Mouse (Mus musculus): ENCODE measurements around the gene Idh2. TPM values are rescaled to one million over a fixed set of nuclear protein-coding genes. Genes with fewer than 3 reads are reported as not detected.
A peak's percentile ranks its signal among the peaks of the same experiment; 100 is the strongest.

Idh2 gene
- total RNA-seq, 1 experiment from 2014 or later, result 240 TPM

DNA sequence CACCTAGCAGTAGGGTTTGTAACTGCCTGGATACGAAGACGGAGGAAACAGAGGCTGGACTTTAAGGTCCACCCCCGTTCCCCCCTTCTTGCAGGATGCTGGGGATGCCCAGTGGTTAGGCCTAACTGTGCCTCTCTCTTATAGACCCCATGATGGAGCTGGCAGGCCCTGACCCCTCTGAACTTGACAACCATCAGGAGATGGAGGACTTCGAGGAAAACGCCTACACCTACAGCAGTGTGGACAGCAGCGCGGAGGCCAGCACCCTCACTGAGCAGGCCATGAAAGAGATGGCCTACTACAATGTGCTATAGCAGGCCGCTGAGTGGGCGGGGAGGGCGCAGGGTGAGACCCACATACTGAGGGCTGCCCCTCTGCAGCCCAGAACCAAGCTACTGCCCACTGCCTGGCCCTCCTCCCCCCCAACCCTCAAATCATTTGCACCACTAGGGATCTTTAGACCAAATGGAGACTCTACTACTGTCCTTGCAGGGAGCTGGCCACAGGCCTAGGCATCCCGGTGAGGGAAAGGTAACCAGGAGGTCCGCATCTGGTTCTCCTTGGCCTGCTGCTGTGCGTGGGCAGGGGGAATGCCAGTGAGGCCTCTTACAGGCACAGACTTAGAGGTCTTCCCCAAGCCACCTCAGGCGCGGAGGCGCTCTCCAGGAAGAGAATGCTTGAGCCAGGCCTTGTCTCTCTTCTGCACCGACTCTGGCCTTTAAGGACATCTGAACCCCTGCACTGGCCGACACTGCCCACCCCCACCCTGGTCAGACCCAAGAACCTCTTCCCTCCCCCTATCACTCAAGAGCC lies 24.8 kb downstream of the Idh2 start:
- ATAC-seq (replicated peaks; ENCODE audit: low read depth, poor library complexity, severe bottlenecking), result no peak

DNA sequence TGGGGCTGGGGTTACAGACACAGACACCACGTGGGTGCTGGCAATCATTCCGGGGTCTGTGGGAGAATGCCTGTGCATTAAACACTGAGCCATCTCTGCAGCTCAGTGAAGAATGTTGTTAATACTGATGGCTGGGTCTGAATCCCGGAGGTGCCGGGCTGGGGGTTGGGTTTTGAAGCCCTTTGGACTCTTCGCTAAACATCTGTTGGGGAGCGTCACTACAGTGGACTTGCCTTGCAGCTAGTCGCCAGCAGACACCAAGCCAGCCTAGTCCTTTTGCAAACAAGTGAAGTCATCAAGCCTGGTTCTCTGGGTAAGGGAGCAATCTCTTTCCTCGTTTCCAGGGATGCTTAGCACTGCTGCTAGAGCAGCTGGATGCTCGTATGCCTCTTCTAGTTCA lies 27.0 kb downstream of the Idh2 start:
- ATAC-seq (replicated peaks; ENCODE audit: low read depth, poor library complexity, severe bottlenecking), result no peak

DNA sequence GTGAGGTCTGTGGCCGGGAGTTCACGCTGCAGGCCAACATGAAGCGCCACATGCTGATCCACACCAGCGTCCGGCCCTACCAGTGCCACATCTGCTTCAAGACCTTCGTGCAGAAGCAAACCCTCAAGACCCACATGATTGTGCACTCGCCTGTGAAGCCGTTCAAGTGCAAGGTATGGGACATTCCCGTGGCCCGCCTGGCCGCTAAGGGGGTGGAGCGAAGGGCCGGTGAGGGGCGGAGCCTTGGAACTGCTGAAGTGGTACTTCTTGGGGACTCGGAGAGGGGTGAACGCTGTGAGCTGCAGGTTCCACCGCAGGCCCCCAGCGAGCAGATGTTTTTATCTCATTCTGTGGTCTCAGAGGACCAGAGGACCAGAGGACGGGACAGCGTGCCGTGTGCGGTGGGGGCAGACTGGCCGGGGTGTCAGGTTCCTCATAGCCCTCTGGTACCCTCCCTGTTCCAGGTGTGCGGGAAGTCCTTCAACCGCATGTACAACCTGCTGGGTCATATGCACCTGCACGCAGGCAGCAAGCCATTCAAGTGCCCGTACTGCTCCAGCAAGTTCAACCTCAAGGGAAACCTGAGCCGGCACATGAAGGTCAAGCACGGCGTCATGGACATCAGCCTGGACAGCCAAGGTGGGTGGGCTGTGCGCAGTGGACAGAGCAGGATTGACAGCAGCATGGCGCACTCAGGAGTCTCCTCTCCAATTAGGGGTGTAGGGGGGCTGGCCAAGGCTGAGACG lies 29.0 kb downstream of the Idh2 start:
- ATAC-seq (replicated peaks; ENCODE audit: low read depth, poor library complexity, severe bottlenecking), result no peak

DNA sequence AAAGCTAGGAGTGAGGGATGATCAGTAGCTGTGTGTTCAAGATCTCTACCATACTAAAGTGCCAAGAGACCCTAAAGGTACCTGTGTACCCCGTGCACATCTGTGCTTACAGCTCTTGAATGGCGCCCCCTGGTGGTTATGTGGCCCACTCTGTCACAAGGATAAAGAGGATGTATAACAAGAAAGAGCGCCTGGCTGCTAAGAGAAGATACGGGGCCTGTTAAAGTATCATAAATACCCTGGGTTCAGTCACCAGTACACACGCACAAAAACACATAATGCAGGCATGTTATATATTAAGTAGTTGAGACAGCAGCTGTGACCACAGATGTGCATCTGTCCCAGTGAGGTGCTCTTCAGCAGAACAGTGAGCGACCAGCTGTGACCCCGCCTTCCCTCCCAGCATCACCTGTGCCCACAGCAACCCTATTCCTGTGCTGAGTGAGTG lies 30.7 kb downstream of the Idh2 start:
- ATAC-seq (replicated peaks; ENCODE audit: low read depth, poor library complexity, severe bottlenecking), result peak; percentile 71

DNA sequence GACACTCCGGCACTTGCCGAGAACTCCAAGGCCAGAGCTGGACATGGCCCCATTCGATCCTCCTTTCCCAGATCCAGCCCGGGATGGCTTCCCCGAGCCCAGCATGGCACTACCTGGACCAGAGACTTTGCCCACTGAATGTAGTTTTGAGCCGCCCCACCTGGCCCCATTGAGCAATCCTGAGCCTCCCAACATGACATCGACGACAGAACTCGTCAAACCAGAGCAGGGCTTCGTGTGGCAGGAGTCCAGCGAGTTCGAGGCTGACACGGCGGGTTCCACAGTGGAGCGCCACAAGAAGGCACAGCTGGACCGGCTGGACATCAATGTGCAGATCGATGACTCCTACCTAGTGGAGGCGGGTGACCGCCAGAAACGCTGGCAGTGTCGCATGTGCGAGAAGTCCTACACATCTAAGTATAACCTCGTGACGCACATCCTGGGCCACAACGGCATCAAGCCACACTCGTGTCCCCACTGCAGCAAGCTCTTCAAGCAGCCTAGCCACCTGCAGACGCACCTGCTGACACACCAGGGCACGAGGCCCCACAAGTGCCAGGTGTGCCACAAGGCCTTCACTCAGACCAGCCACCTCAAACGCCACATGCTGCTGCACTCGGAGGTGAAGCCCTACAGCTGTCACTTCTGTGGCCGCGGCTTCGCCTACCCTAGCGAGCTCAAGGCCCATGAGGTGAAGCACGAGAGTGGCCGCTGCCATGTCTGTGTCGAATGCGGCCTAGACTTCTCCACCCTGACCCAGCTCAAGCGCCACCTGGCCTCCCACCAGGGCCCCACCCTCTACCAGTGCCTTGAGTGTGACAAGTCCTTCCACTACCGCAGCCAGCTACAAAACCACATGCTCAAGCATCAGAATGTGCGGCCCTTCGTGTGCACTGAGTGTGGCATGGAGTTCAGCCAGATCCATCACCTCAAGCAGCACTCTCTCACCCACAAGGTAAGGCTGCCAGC lies 33.3 kb downstream of the Idh2 start:
- no peak for ATAC-seq (replicated peaks; ENCODE audit: low read depth, poor library complexity, severe bottlenecking)

DNA sequence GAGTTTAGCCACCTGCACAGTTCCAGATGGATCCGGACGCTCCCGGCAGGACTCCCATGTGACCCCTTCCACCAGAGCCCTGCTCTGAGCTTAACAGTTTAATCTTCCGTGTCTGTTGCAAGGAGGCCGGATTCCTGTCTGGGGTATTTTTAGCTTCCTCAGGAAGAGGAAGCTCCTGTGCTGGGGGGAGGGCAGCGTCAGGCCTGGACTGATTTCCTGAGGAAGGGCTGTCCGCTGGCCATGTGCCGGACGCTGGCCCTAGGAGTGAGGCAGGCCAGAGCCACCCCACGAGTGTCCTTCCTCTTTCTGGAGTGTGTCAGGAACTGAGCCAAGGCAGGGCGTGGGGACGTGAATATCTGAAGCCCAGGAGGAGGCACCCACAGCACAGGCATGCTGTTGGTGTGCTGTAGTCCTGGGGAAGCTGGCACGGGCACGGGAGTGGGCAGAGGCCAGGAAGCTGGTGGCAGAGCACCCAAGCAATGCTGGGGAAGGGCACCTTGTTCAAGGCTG lies 36.3 kb downstream of the Idh2 start:
- ATAC-seq (replicated peaks; ENCODE audit: low read depth, poor library complexity, severe bottlenecking), result peak; percentile 66

DNA sequence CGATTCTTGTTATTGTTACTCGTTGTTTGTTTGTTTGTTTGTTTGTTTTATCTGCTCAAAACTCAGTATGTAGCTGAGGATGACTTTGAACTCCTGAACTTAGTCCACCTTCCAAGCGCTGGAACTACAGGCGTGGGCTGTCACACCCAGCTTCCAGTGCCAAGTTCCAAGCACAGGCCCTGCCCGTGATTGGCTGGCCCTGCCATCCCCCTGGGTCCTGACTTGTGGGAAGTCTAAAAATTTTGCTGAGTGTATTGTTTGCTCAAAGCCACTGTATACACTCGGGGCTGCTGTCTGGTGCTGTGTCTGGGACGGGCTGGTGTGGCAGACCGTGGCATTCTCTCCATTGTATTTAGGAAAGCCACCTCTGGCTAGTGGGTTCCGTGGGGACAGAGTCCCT lies 37.4 kb downstream of the Idh2 start:
- ATAC-seq (replicated peaks; ENCODE audit: low read depth, poor library complexity, severe bottlenecking), result no peak

DNA sequence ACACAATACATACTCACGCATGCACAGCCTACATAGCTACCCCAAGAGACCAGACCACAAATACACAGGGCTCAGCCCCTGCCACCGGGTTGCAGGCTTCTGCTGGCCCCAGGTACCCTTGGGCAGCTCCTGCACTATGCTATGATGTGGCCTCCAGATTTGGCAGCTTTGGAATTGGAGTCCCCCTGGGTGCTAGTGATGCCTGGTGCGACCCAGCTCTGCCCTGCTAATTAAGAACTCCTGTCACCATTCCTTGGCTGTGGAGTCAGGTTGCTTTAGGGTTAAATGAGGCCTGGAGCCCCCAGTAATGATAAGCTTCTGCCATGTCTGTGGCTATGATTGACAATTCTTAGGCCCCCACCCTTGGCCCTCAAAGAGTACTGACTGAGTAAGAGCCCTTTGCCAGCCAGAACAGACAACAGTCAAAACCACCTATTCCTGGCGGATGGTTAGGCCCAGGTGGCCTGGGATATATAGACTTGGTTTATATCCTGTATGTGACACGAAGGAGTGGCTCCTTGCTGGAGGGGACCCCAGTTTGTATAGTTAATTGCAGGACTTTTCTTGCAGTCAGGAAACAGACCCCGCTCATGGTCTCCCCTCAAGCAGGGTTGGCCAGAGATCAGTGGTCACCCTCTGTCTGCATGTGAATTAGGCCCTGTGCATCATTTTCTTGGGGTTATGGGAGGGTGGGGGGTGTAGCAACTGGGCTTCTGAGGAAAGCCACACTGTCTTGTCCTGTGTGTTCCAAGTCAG lies 38.1 kb downstream of the Idh2 start:
- no peak for ATAC-seq (replicated peaks; ENCODE audit: low read depth, poor library complexity, severe bottlenecking)

GRCm38 (mm10) chr7:80075946-80076583 lies 39.1 kb downstream of the Idh2 start:
- ATAC-seq (replicated peaks; ENCODE audit: low read depth, poor library complexity, severe bottlenecking), result no peak

- ATAC-seq (replicated peaks; ENCODE audit: low read depth, poor library complexity, severe bottlenecking), result peak; percentile 60
Observed at GRCm38 (mm10) chr7:80074921-80075441, 40.2 kb downstream of the Idh2 start.

DNA sequence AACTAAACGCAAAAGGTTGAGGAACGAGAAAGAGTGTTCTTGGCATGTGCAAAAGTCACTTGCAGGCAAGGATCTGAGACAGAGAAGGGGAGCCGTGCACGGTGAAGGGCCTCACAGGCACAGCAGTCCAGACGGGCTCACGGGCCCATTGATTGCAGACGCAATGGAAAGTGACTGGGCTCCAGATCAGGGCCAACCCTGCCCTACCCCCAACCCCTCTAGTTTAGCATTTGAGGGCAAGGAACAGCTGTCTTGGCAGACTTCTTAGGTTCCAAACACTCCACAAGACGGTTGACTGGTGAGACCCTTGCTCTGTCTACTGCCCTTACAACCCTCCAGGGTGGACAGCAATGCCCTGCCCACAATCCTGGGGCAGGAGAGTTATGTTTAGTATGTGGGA lies 41.7 kb downstream of the Idh2 start:
- no peak for ATAC-seq (replicated peaks; ENCODE audit: low read depth, poor library complexity, severe bottlenecking)

GRCm38 (mm10) chr7:80072297-80072696 lies 42.9 kb downstream of the Idh2 start:
- ATAC-seq (replicated peaks; ENCODE audit: low read depth, poor library complexity, severe bottlenecking), result no peak

DNA sequence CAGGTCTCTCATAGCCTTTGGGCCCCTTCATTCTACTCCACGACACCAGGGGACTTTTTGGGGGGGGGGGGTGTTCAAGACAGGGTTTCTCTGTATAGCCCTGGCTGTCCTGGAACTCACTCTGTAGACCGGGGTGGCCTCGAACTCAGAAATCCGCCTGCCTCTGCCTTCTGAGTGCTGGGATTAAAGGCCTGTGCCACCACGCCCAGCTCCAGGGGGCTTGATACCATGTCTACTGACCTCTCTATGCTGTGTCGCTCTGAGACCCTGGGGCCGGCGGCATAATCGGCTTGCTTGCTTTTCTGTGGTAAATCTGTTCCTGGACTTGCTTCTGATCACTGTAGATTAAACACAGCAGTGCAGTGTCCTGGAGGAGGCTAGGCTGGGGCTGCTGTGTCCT lies 44.0 kb downstream of the Idh2 start:
- ATAC-seq (replicated peaks; ENCODE audit: low read depth, poor library complexity, severe bottlenecking), result no peak

DNA sequence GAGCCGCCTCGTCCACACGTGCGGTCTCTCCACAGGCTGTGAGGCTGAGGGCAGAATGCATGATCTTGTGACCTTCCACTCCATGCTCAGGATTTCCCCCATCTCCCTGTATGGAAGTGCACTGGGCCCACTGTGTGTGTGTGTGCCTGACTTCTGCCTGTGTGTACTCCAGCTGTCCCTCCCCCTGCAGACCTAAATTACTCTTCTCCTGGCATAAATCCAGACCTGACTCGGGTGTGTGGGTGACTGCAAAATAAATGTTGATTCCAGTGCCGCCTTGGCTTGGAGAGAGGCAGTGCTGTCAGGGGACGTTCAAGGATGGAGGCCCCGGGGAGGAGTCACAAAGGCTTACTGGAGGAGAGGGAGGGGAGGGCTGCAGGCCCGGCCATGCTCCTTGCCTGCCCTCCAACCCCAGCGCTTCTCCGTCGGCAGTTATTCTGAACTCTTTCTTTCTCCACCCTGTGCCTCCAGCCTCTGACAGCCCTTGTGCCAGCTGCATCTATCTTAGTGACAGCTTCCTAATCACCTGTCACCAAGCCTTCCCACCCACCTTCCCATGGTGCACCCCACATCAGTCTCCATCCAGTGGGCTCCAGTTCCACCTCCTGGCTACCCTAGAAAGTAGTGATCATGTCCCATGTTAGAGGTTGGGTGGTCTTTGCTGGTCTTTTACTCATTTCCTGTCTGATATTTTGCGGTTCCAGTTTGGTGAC lies 45.4 kb downstream of the Idh2 start:
- peak; percentile 36 for ATAC-seq (replicated peaks; ENCODE audit: low read depth, poor library complexity, severe bottlenecking)

GRCm38 (mm10) chr7:80068341-80068740 lies 46.9 kb downstream of the Idh2 start:
- no peak for ATAC-seq (replicated peaks; ENCODE audit: low read depth, poor library complexity, severe bottlenecking)

DNA sequence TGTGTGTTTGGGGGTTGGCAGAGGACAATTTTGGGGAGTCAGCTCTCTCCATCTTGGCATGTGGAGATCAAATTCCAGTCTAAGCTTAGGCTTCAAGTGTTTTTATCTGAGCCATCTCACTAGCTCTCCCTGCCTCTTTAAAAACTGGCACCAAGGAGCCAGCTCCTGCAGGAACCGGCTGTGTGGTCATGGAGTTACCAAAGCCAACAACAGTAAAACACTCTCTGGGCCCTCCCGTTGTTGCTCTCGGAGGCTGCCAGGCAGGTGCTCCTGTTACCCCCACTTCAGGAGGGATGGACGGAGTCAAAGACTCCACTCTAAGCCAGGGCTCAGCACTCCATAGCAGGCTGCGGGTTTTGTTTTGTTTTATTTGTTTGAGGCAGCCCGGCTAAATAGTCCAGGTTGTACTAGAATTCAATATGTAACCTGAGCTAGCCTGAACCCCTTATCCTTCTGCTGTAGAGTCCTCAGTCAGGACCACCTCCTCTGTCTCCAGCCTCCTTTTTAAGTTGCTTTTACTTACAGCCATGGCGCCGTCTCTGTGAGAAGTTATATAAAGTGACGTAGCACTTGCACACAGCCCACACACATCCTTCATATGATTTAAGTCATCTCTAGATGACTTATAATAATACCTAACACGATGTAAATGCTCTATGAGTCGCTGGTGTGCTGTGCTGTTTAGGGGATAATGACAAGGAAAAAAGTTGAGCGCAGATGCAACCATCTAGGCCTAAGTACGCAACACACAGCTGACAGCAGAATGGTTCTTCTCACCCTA lies 48.3 kb downstream of the Idh2 start:
- ATAC-seq (replicated peaks; ENCODE audit: low read depth, poor library complexity, severe bottlenecking), result no peak

DNA sequence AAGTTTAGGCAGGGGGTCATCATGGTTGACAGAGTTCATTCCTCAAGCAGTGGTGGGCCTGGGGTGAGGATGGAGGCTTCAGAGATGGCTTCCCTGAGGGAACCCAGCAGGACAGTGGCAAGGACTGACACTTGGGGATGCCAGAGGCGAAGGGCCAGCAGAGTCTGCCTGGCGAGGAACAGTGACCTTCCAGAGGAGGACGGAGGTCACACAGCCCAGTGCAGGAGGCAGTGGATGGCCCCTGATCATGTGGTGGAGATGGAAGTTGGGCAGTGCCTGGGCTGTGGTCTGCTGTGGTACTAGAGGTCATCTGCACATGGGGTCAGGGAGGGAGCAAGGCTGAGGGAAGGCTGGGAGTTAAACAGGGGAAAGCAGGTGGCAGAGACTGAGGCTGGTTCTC lies 49.9 kb downstream of the Idh2 start:
- no peak for ATAC-seq (replicated peaks; ENCODE audit: low read depth, poor library complexity, severe bottlenecking)
